8 mouse cellular contexts compared by ENCODE assay signal in genomic region chr3:95027701-95028100, GRCm38 (mm10). TPM values are rescaled to one million over a fixed set of nuclear protein-coding genes. Genes with fewer than 3 reads are reported as not detected.
DNase-seq lines count a peak whose midpoint lies in the region; ATAC-seq and TF ChIP-seq lines count a peak whose summit lies in the region.

No protein-coding gene starts in this region.

- H3K4me3 ChIP-seq in lung, adult 2 months (replicated peaks; ENCODE audit: extremely low read depth, low read depth, low read length), result no peak overlapping the region
- H3K4me3 ChIP-seq in forebrain, embryonic 15.5 days, result no peak overlapping the region

- H3K36me3 ChIP-seq in forebrain, embryonic 15.5 days, result peaks cover 24% of the 10 kb centered on the region

- DNase-seq in lung, adult 2 months, result no peak
- DNase-seq in lung, postnatal 14 days, result no peak
- peak; percentile 43 to 46 for DNase-seq in left cerebral cortex, postnatal 10 days (ENCODE audit: extremely low spot score in 1 of 2, low spot score in 2 of 2)
- peak; percentile 56 for DNase-seq in naive thymus-derived CD4-positive, alpha-beta T cell, adult 2 months (ENCODE audit: low read depth)
- no peak for DNase-seq in adrenal gland, postnatal 25 days
- no peak for DNase-seq in ovary, postnatal 14 days (ENCODE audit: low spot score)
- DNase-seq in cerebellum, adult 9-10 months, result no peak

- peak overlapping the region; percentile 39 for H3K27ac ChIP-seq in forebrain, embryonic 15.5 days (replicated peaks)

- no peaks in the 10 kb centered on the region for H3K9me3 ChIP-seq in forebrain, embryonic 15.5 days

- H3K4me1 ChIP-seq in lung, adult 2 months (ENCODE audit: control insufficient read depth, insufficient read depth, low read length), result peaks cover 8% of the 10 kb centered on the region
- H3K4me1 ChIP-seq in forebrain, embryonic 15.5 days, result no peaks in the 10 kb centered on the region

- H3K9ac ChIP-seq in forebrain, embryonic 15.5 days (replicated peaks), result no peak overlapping the region

- peak; percentile 68 for ATAC-seq in forebrain, embryonic 15.5 days (replicated peaks)

- no peak overlapping the region for H3K4me2 ChIP-seq in forebrain, embryonic 15.5 days (replicated peaks)

- intact Hi-C loops in left cerebral cortex, postnatal 10 days (cut with DNase I), result no loop called here

- 34% methylated on average over 5 of the region's 5 CpGs for WGBS in lung, adult 2 months
- WGBS in forebrain, embryonic 15.5 days, result 64% methylated on average over 5 of the region's 5 CpGs

- peak; percentile 18; the same call in 1 of the 2 replicates for TF ChIP-seq POLR2A in lung, adult 2 months (IDR thresholded peaks at IDR 0.05; ENCODE audit: borderline replicate concordance, extremely low read depth, low read depth, low read length)

- H3K27me3 ChIP-seq in forebrain, embryonic 15.5 days, result no peaks in the 10 kb centered on the region

- no peak for TF ChIP-seq CTCF in lung, adult 2 months (IDR thresholded peaks at IDR 0.05; ENCODE audit: insufficient read depth, low read length)

RNA-seq across cellular contexts. Expression of gene Zfp687, which starts 12.5 kb away (rescaled TPM):
- polyA plus RNA-seq in lung, adult 2 months (2012; rRNA removed), result 19.2 and 20.6 TPM in 2 replicates
- 22.4 and 23.0 TPM in 2 replicates for polyA plus RNA-seq in forebrain, embryonic 15.5 days (2015; fragmentation: Nextera tagmentation; extraction: Ambion mirVana)
- 10 to 100 TPM; 20.8 to 21.8 TPM for total RNA-seq in left cerebral cortex, postnatal 10 days (2021)
- total RNA-seq in adrenal gland, postnatal 25 days (2021), result 25.6 and 44.9 TPM in 2 replicates

RNA-seq across cellular contexts. Expression of gene Psmd4, which starts 14.7 kb away (rescaled TPM):
- polyA plus RNA-seq in lung, adult 2 months (2012; rRNA removed), result 97.3 and 127 TPM in 2 replicates
- polyA plus RNA-seq in forebrain, embryonic 15.5 days (2015; fragmentation: Nextera tagmentation; extraction: Ambion mirVana), result 291 and 296 TPM in 2 replicates
- total RNA-seq in left cerebral cortex, postnatal 10 days (2021), result 100 to 1,000 TPM; 155 to 167 TPM
- total RNA-seq in adrenal gland, postnatal 25 days (2021), result 261 and 282 TPM in 2 replicates

RNA-seq across cellular contexts. Expression of gene Pi4kb, which starts 53.2 kb away (rescaled TPM):
- 33.8 and 38.1 TPM in 2 replicates for polyA plus RNA-seq in lung, adult 2 months (2012; rRNA removed)
- 24.9 and 27.1 TPM in 2 replicates for polyA plus RNA-seq in forebrain, embryonic 15.5 days (2015; fragmentation: Nextera tagmentation; extraction: Ambion mirVana)
- total RNA-seq in left cerebral cortex, postnatal 10 days (2021), result 10 to 100 TPM; 47.9 to 49.7 TPM
- 58.1 and 61.8 TPM in 2 replicates for total RNA-seq in adrenal gland, postnatal 25 days (2021)

Comparison
In these comparisons a context has a peak if more than half of its experiments do, and no peak if none do; other contexts are left out.
1. DNase-seq: peak in left cerebral cortex, postnatal 10 days (2 of 2) and naive thymus-derived CD4-positive, alpha-beta T cell, adult 2 months (single experiment); none in lung, adult 2 months (single experiment), lung, postnatal 14 days (single experiment), adrenal gland, postnatal 25 days (single experiment), ovary, postnatal 14 days (single experiment) and cerebellum, adult 9-10 months (single experiment).